Mouse (Mus musculus) G1E (cell line): ENCODE results near the gene Brpf1. TPM values are rescaled to one million over a fixed set of nuclear protein-coding genes. Genes with fewer than 3 reads are reported as not detected.
A peak's percentile ranks its signal among the peaks of the same experiment; 100 is the strongest.

ENCODE experiments used
- ATAC-seq: 2 replicates; pipeline ENCODE4 v1.8.0; 2016; ENCODE audit warnings: mild to moderate bottlenecking; ENCODE audit not compliant: insufficient number of reproducible peaks, poor library complexity, low FRiP score, severe bottlenecking; ENCODE audit errors: extremely low read depth
- DNase-seq: peaks from one replicate; pipeline ENCODE4 v3.0.0; 2012; ENCODE audit warnings: low spot score
- H3K27me3 ChIP-seq: 2 replicates; pipeline ENCODE4 v1.6.1; 2012; ENCODE audit warnings: mild to moderate bottlenecking, low read length, inconsistent platforms; ENCODE audit not compliant: insufficient read depth
- H3K36me3 ChIP-seq: replicated peaks from 2 replicates; pipeline ENCODE3; 2012; ENCODE audit warnings: mild to moderate bottlenecking, inconsistent platforms
- H3K4me1 ChIP-seq: 2 replicates; pipeline ENCODE4 v1.6.1; 2012; ENCODE audit warnings: low read depth, low read length, inconsistent platforms, mixed read lengths; ENCODE audit not compliant: insufficient read depth
- H3K4me3 ChIP-seq: 2 replicates; pipeline ENCODE4 v1.5.1; 2012; ENCODE audit warnings: low read depth, mild to moderate bottlenecking, inconsistent platforms, low read length, moderate library complexity, mixed read lengths
- H3K9me3 ChIP-seq: replicated peaks from 2 replicates; pipeline ENCODE4 v1.6.1; 2012; ENCODE audit warnings: inconsistent platforms
- CTCF ChIP-seq: IDR thresholded peaks from 2 replicates; pipeline ENCODE4 v1.5.1; 2012; ENCODE audit warnings: low read depth, low read length, inconsistent platforms, mixed read lengths
- GATA1 ChIP-seq: IDR thresholded peaks from 2 replicates; pipeline ENCODE4 v1.6.1; 2012; ENCODE audit warnings: borderline replicate concordance, low read length, inconsistent platforms, mixed read lengths
- GATA2 ChIP-seq: IDR thresholded peaks from 2 replicates; pipeline ENCODE4 v1.6.1; 2012; ENCODE audit warnings: low read depth, low read length, inconsistent platforms, borderline replicate concordance
- POLR2AphosphoS5 ChIP-seq: IDR thresholded peaks from 2 replicates; pipeline ENCODE4 v1.6.1; 2012; ENCODE audit warnings: low read depth, low read length, inconsistent platforms; ENCODE audit not compliant: insufficient replicate concordance
- TAL1 ChIP-seq: conservative IDR thresholded peaks from 2 replicates; pipeline ENCODE4 v1.6.1; 2012; ENCODE audit warnings: low read depth, low read length, inconsistent platforms, mixed read lengths
- polyA plus RNA-seq: library from polyadenylated mRNA; stranded (reverse); fragments of >175 nt; gene quantifications from 2 replicates; pipeline ENCODE4 v1.2.3, GENCODE M21; 2012
- total RNA-seq, 2 experiments: library from RNA; stranded (forward) in 1 of 2; stranded (reverse) in 1 of 2; fragments of 200-1000 nt in 1 of 2; fragments of >200 nt in 1 of 2; fragmentation: Nextera tagmentation in 1 of 2; gene quantifications; 2 replicates each; pipeline ENCODE4 v1.2.3; 2014 to 2017

Brpf1 gene
- total RNA-seq (2014; fragmentation: Nextera tagmentation) (46.5 and 56.0 TPM in 2 replicates), total RNA-seq (2017) (26.5 and 26.9 TPM in 2 replicates), polyA plus RNA-seq (37.9 and 40.6 TPM in 2 replicates)

DNA sequence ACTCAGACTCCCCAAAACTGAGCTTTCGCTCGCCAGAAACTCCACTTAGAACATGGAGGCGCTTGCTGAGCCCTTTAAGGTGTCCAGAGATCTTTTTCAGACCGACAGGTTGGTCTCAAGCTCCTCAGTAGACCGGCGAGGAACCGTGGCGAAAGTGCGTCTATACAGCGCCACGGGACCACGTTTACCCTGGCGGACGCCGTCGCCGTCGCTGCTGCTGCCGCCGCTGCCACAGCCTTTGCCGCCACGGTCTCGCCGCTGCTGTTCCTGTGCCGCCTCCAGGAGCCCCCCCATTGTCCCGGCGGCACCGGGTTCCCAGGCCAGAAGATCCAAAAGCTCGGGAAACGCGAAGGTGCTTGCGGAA, at the start of gene Brpf1:
Gene Brpf1, plus strand, starts transcription at position 152 of the 364 bp plus-strand sequence.
- DNase-seq: peak; percentile 50
- H3K4me1 ChIP-seq: peaks cover 52% of the 10 kb centered on the region

DNA sequence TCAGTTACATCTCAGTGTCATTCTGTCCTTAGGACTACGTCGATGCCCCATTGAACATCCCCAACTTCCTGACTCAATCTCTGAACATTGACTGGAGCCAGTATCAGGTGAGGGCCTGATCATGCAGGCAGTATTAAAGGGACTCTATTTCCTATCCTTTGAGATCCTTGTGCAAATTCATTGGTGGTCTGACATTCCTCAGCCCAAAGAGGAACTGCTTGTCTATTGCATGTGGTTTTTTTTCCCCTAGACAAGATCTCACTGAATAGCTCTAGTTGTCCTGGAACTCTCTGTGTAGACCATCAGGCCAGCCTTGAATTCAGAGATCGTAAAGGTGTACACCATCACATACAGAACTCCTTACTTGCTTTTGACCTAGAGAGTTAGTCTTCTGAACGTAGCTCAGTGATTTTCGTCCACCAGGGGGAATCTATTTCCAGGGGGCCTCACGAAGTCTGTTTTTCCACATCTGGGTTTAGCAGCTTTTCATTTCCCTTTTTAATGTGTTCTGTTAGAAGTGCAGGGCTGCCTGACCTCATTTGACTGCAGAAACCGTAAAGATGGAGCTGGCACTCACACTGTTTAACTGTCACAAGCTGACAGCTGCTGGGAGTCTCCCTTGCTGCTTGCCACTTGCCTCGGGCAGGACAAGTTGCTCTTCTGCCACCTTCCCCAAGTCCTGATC, 45.6 kb upstream of the Brpf1 start:
- peaks cover 96% of the 10 kb centered on the region for H3K36me3 ChIP-seq
- DNase-seq (no peak), ATAC-seq (no peak)
- no peaks in the 10 kb centered on the region for H3K9me3 ChIP-seq
- no peak for TF ChIP-seq GATA2
- no peak for TF ChIP-seq CTCF
- TF ChIP-seq TAL1: no peak
- TF ChIP-seq POLR2AphosphoS5: no peak
- no peak for TF ChIP-seq GATA1
- no peak overlapping the region for H3K4me3 ChIP-seq
- H3K4me1 ChIP-seq: no peaks in the 10 kb centered on the region; the same call in 1 of the 2 replicates
- H3K27me3 ChIP-seq: no peaks in the 10 kb centered on the region

More for the DNA sequence above, at the start of gene Brpf1:
- H3K4me3 ChIP-seq: peak within 1 kb of the TSS; percentile 84
- ATAC-seq: no peak
- no peaks in the 10 kb centered on the region for H3K9me3 ChIP-seq
- H3K27me3 ChIP-seq: peaks cover 4% of the 10 kb centered on the region; the same call in 1 of the 2 replicates
- H3K36me3 ChIP-seq: peaks cover 32% of the 10 kb centered on the region
- no peak for TF ChIP-seq GATA2
- no peak for TF ChIP-seq POLR2AphosphoS5
- TF ChIP-seq GATA1: no peak
- TF ChIP-seq TAL1: no peak
- no peak for TF ChIP-seq CTCF

DNA sequence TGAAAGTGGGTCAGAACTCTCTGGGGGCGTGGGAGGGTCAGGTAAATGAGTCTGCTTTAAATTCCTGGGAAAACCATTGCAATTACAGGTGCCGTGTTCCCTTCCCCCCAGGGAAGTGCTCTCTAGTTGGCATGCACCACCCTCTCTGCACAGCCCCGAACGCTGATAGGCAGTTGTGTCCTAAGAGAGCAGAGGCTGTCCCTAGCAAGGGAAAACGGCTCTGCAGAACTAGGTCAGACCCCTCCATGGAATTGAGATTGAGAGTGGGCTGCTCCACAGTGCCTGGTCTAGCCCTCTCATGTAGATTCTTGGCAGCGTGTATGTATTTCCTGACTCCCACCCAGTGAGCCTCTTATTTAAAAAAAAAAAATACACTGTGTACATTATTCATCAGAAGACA, 43.4 kb upstream of the Brpf1 start:
- no peak for DNase-seq
- Histone ChIP-seq H3K4me3 (no peak overlapping the region), H3K9me3 (no peaks in the 10 kb centered on the region), H3K4me1 (no peaks in the 10 kb centered on the region; the same call in 1 of the 2 replicates), H3K36me3 (peaks cover 97% of the 10 kb centered on the region), H3K27me3 (no peaks in the 10 kb centered on the region)
- TF ChIP-seq GATA1 (no peak), TAL1 (no peak), POLR2AphosphoS5 (no peak), GATA2 (no peak), CTCF (no peak)
- ATAC-seq: no peak

DNA sequence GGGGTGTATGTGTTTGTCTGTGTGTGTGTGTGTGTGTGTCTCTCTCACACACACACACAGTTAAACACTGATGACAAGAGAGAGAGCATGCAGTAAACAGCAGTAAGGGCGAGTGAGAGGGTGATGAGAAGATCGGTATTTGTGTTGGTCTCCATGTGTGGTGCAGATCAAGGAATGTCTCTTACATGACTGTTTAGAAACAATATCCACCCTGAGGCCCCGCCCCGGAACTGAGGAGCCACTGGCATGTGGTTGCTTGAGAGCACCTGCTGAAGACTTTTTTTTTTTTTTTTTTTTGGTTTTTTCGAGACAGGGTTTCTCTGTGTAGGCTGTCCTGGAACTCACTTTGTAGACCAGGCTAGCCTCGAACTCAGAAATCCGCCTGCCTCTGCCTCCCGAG, 42.5 kb upstream of the Brpf1 start:
- Histone ChIP-seq H3K9me3 (no peaks in the 10 kb centered on the region), H3K4me1 (no peaks in the 10 kb centered on the region; the same call in 1 of the 2 replicates), H3K36me3 (peaks cover 97% of the 10 kb centered on the region), H3K4me3 (no peak overlapping the region), H3K27me3 (no peaks in the 10 kb centered on the region)
- DNase-seq: no peak
- no peak for TF ChIP-seq TAL1
- TF ChIP-seq GATA2: no peak
- TF ChIP-seq POLR2AphosphoS5: no peak
- no peak for TF ChIP-seq CTCF
- no peak for TF ChIP-seq GATA1
- no peak for ATAC-seq

DNA sequence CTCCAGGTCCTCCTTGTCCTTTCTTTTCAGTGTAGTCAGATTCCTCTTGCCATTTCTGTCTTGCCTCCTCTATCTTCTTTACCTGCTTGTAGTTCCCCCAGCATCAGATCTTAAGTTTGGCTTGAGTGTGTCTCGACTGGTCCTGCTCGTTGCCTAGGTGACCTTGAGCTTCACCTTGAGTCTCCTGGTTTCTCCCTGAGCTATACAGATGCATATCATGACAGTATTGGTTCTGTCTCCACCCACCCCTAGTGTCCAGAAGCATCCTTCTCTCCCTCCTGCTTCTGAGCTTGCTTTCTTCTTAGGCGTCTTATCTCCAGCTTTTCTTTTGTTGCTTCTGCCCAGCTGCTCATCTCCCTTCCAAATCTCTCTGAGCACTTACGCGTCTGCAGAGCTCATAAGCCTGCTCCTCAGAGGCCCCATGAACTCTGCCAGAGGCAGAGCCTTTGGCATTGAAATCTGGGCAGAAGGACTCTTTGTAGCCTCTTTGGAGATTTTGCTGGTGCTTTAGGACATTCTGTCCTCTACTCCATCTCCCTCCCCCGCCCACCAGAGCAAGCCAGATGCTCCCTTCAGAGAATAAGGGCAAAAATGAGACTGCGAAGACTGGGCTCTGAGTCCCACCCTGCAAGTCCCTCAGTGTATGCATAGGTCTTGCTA, 39.8 kb upstream of the Brpf1 start:
- no peaks in the 10 kb centered on the region for H3K4me1 ChIP-seq
- DNase-seq (no peak), ATAC-seq (no peak)
- H3K36me3 ChIP-seq: peaks cover 97% of the 10 kb centered on the region
- H3K4me3 ChIP-seq: no peak overlapping the region
- no peaks in the 10 kb centered on the region for H3K9me3 ChIP-seq
- TF ChIP-seq CTCF: no peak
- no peak for TF ChIP-seq GATA2
- TF ChIP-seq TAL1: no peak
- TF ChIP-seq POLR2AphosphoS5: no peak
- no peaks in the 10 kb centered on the region for H3K27me3 ChIP-seq

DNA sequence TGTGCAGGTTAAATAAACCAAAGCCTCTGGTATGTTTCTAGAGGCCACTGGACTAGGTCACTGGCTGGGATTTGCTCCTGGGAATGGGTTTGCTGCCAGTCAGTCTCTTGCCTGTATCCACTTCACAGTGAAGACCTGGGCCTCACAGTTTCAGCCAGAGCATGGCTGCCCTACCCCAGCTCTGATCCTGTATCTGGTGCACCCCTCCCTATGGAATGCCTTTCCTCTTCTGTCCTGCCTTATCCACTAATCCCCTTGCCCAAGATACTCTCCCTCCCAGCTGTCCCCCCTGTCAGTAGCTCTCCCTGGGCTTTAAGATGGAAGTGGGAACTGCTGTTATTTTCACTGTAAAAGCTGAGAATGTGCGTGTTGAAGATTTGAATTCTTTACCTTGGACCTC, 38.9 kb upstream of the Brpf1 start:
- Histone ChIP-seq H3K27me3 (no peaks in the 10 kb centered on the region), H3K9me3 (no peaks in the 10 kb centered on the region), H3K4me3 (no peak overlapping the region), H3K4me1 (no peaks in the 10 kb centered on the region), H3K36me3 (peaks cover 97% of the 10 kb centered on the region)
- DNase-seq (no peak), ATAC-seq (no peak)
- TF ChIP-seq POLR2AphosphoS5: no peak
- no peak for TF ChIP-seq GATA1
- no peak for TF ChIP-seq TAL1
- TF ChIP-seq CTCF: no peak
- no peak for TF ChIP-seq GATA2
